Mouse (Mus musculus) cerebellum, adult 9-10 months (tissue): ENCODE measurements around the gene Vsir.

Source experiments
- DNase-seq: peaks from one replicate; pipeline ENCODE4 v3.0.0; 2022

Gene Vsir

GRCm38 (mm10) chr10:60346701-60347405 lies at the start of gene Vsir:
Vsir (plus strand) TSS chr10:60346851.
- DNase-seq = peak; percentile 26

DNA sequence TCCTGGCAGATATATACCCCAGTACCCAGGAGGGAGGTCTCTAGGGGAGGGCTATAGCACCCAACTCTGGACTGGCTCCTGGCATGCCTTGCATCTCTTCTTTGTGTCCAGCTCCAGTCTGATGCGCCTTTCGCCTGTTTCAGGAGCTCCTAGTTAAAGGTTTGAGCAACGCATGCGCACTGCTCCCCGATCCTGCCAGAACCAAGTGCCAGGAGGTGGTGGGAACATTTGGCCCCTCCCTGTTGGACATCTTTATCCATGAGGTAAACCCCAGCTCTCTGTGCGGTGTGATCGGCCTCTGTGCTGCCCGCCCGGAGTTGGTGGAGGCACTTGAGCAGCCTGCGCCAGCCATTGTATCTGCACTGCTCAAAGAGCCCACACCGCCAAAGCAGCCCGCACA lies 47.0 kb upstream of the Vsir start:
- no peak for DNase-seq

DNA sequence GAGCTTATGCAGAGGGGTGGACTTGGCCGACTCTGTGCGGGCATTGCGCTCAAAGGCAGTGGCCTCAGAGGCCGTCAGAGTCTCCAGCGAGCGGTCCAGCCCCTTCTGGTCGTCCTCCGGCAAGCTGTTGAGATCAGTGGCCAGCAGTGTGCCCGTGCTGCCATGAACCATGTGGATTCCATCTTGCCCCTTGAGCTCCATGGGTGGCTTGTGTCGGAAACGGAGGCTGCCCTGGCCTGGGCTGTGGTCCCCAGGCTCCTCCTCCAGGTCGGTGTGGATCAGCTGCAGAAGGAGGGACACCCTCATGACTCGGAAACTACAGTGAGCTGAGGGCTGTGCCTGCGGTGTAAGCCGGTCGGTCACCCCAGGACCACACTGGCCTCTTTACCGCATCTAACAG lies 43.2 kb upstream of the Vsir start:
- DNase-seq = no peak

GRCm38 (mm10) chr10:60304854-60305628 lies 41.6 kb upstream of the Vsir start:
- DNase-seq = peak; percentile 83

GRCm38 (mm10) chr10:60310629-60311028 lies 36.0 kb upstream of the Vsir start:
- no peak for DNase-seq

GRCm38 (mm10) chr10:60313606-60314005 lies 33.0 kb upstream of the Vsir start:
- DNase-seq = no peak

DNA sequence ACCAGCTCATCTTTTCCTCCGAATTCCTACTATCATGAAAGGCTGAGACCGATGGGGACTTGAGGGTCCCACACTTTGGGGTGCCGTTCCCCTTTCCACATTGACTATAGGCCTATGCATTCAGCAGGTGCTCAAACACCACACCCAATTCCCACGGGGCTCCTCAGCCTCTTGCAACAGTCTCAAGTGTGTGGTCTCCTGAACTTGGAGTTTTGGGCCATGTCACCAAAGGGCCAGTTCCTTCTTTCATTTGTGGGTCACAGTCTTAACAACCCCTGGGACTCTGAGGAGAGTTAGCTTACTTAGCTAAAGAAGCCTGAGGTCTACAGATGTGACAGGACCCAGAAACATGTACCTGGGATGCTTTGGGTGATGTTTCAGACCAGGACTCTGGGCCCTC lies 30.5 kb upstream of the Vsir start:
- no peak for DNase-seq

DNA sequence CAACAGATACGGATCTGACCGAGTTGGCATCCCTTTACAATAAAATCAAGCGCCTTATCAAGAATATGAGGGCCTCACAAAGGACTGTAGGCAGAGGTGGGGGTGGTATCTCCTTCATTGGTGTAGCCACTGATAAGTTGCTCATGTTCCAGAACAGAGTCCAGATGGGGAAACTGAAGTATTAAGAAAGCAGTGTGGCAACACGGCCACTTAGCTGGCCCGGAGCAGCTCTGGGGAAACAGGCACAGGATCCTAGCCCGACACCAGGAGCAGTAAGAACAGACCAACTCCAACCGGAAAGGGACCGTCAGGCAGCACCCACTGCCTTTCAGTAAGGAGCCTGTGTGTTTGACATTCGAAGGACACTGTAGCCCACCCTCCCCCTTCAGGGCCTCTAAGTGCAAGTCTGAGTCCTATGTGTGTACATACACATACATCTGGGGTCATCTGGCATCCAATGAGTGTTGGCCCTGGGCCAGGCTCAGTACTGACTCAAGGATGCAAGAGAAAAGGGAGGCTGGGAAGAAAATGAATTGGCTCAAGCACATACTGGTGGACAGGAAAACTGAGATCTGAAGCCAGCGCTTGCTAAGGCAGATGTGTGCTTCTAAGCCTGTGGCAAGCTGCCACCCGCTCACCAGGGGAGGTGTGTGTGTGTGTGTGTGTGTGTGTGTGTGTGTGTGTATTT lies 17.5 kb upstream of the Vsir start:
- no peak for DNase-seq

DNA sequence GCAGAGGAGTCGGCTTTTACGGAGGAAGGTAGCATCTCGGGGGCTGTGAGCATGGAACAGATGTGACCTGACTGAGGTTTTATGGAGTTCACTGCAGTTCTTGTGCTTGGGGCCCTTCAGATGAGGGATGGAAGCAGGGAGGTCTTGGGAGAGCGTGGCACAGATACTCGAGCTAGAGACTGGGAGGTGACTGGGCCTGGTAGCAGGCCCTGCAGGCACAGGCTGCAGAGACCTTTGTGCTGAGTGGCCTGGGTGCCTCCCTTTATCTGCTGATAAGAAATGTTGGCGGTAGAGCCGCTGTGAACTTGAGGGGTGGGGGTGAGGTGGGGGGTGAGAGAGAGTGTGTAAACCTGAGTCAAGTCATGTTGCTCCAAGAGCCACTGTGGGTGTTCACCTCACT lies 12.1 kb upstream of the Vsir start:
- no peak for DNase-seq

DNA sequence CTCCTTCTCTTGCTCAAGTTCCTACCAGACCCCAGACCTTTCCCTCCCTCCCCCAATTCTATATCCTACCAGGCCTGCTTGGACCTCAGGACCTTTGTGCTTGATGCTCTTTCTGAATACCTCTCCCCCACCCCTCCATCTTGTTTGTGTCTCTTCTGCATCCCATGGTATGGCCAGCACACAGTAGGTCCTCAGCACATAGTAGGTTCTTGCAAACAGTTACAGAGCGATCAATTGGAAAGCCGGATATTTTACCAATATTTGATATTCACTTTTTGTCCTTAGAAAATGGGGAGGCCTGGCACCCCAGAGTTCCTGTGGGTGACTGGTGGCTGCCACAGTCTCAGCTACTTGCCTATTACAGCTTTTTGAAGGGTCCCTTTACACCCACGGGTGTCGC lies 11.6 kb upstream of the Vsir start:
- no peak for DNase-seq

DNA sequence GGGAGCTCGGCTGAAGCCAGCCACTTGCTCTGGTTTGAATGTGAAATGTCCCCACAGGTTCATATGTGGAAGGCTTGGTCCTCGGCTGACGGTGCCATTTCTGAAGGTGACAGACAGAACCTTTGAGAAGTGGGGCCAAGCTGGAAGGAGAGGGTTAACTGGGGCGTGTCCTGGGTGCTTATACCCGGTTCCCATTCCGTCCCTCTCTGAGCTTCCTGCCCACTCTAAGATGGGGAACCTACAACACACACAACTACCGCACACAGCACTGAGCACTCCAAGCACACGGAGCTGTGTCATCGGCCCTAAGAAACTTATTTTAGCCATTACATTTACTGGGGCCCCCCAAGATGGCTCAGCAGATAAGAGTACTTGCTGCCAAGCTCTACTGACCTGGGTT lies 5.1 kb upstream of the Vsir start:
- DNase-seq = no peak

- DNase-seq = no peak
Observed at GRCm38 (mm10) chr10:60344111-60344510, 2.5 kb upstream of the Vsir start.

DNA sequence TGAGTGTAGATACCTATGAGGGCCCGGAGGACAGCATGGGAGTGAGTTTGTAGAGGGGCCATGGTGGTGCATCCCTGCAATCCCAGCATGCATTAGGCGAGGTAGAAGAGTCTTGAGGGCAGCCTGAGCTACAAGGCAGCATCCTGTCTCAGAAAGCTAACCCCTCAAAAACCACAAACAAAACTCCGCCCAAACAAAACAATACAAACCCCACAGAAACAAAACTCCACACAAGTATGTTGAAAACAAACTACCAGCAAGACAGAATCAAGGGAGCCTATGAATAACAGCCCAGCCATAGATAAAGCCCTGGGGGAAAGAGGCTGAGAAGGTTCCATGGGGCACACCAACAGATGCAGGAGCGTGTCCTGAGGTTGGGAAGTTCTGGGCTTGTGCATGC lies 595 bp upstream of the Vsir start:
- DNase-seq = no peak

- DNase-seq = no peak
Observed at GRCm38 (mm10) chr10:60347768-60348610, 1.3 kb downstream of the Vsir start.

DNA sequence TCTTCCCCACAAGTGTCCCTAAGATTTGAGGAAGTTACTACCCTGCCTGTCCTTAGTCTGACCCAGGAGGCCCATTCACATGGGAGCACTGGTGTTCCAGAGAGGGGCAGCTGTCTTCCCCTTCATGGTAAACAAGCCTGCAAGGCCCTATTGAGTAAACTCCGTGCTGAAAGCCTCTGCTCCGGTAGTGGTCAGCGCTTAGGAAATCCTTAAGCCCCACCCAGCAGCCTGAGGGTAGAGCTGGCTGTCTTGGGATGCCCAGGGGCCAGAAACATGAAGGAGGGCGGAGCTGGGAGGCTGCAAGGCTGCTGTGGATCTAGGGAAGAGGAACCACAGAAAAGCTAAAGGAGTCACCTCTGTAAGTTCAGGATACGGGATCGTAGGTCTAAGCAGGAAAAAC lies 2.4 kb downstream of the Vsir start:
- DNase-seq = no peak

DNA sequence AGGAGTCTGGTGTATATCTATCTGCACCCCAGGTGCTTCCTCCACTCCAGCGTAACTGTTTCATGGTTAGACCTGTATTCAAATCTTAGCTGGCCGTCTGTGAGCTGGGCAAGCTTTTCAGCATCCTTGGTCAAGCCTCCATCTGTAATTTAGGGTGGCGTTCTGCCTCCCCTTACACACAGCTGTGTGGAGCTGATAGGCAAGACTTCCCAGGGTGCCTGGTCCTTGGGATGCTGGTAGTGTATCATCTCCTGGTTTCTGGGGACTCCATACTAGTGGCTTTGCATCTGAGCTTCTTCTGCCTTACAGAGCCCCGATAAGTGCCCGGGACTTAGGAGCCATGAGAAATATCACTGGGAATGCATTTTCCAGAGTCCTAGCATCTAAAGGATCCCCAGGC lies 3.0 kb downstream of the Vsir start:
- no peak for DNase-seq

DNA sequence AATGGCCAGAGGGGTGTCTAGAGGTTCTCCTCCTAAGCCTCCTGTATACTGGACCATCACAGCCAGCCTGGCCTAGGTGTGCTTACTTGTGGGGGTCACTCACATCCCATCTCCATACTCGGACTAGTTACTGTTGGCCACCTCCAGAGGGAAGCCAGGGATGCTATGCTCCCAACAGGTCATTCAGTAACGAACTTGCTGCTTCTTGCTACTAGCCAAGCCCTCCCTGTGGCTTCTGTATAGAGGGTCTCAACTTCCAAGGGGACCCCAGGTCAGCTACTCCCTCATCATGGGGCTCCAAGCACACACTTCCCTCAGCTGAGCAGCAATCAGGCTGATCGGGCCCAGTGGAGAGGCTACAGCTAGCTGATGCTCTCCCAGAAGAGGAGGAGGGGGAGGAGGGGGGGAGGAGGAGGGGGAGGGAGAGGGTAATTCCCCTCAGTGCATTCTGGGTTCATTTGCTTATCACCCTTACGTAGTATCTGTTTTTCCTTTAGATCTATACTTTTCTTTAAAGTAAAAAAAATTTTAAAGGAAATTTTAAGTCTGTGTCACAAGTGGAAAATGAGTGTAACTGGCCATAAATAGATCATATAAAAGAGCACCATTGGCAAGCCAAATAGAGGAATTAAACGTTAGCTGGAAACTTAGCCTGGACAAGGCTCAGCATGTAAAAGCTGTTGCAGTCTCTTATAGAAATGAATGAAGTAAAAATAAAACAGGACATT lies 3.6 kb downstream of the Vsir start:
- DNase-seq = no peak

DNA sequence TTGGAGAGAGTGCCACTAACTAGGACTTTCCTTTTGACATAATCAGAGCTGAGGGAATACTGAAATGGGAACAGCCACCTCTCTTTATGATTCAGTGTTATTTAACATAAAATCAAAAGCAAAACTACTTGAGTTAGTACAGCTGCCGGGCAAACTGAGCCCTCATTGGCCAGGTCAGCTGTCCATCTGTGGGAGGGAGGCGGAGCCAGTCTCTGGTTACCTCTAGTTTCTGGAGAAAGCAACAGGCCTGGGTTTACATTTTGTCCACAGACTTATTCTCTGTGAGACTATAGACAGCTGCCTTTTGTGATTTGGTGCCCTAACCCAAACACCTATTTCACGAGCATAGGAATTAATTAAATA lies 4.1 kb downstream of the Vsir start:
- DNase-seq = peak; percentile 19

DNA sequence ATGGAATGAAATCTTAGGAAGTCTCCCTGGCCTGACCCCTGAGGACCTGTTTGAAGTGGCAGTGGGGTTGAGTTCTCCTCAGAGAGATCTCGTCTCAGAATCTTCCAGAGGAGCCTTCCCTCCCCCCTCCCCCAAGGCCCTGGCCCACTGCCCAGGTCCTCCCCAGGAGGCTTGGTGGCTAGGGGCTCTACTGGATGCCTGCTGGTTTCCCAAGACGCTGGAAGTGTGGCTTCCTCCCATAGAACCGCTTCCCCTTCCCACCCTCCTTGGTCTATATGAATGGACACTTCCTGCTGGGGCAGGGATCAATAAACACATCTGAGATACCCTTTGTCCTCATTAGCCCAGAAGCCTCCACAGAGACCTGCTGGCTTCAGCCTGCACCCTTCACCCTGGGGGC lies 4.6 kb downstream of the Vsir start:
- DNase-seq = no peak

DNA sequence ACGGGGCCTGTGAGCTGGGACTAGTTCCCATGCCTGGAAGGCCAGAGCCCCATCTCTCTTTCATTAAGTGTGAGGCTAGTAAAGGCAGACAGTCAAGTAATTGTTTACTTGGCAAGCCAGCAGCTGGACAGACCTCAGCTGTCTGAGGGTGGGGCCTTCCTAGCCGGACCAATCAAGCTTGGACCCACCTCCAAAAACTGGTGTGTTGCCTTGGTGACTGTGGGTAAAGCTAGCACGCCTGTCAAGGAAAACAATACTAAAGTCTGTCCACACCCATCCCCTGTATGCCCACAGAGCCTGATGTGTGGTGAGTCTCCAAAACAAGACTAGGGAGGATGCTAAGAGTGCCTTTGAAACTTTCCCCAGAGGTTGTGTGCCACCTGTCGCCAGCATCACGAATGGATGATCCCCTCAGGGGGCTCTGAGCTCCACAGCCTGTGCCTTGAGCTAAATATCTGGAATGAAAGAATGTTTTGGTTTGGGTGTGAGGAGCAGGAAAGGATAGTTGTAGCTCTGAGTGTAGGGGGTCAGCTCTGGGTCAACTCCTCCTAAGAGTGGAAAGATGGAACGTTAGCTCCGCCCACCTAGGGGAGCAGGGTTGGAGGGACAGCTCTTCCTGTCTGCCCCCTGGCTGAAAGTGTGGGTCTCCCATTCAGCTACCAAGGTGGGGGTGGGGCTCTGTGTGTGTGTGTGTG lies 5.3 kb downstream of the Vsir start:
- no peak for DNase-seq

DNA sequence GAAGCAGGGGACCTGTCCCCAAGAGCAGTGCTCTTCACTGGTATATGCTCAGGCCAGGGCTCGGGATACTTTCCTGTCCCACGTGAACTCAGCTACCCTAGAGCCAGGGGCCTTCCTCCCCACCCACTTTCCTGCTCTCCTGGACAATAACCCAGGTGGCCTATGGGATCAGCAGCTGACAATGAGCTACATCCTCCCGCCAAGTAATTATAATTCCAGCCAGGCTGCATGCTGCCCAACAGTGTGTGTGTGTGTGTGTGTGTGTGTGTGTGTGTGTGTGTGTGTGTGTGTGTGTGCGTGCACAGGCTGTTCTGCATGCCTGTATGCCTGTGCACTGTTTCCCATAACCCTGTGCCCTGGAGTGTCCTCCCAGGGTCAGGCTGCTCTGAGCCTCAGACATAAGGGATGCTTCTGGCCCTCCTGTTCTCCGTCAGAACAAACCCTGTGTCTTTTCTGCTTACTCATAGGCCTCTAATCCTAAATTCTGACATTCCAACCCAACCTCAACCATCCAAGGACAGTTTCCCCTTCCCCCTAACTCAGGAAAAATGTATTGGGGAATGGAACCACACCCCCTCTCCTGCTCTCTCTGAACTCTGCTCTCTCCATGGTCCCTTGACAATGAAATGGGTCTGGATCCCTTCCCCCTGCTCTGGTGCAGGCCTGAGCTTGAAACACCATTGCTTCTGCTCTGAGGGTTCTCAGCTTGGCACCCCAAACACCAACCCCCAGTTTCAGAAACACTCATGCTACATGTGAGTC lies 6.8 kb downstream of the Vsir start:
- no peak for DNase-seq
